Mouse (Mus musculus) gonadal fat pad, adult 2 months (tissue): ENCODE data around the gene Sema7a. TPM values are rescaled to one million over a fixed set of nuclear protein-coding genes. Genes with fewer than 3 reads are reported as not detected.

ENCODE experiments used
- DNase-seq: peaks from one replicate; pipeline ENCODE4 v3.0.0-alpha.2; 2012; ENCODE audit warnings: low read depth
- polyA plus RNA-seq: library from polyadenylated mRNA; depleted of rRNA; stranded (reverse); fragments of >200 nt; gene quantifications from 2 replicates; pipeline ENCODE4 v1.2.3, GENCODE M21; 2012

Sema7a gene
- polyA plus RNA-seq, 1 experiment = 32.3 TPM

GRCm38 (mm10) chr9:57959886-57960866 lies 20.3 kb downstream of the Sema7a start:
- DNase-seq = no peak

GRCm38 (mm10) chr9:57961226-57961625 lies 21.3 kb downstream of the Sema7a start:
- DNase-seq = no peak

GRCm38 (mm10) chr9:57961863-57962778 lies 22.2 kb downstream of the Sema7a start:
- no peak for DNase-seq

GRCm38 (mm10) chr9:57963249-57963997 lies 23.5 kb downstream of the Sema7a start:
- no peak for DNase-seq

GRCm38 (mm10) chr9:57963998-57964395 lies 24.1 kb downstream of the Sema7a start:
- DNase-seq = no peak

GRCm38 (mm10) chr9:57964528-57965250 lies 24.8 kb downstream of the Sema7a start:
- no peak for DNase-seq

- DNase-seq = no peak
These were observed 25.6 kb downstream of the Sema7a start for GRCm38 (mm10) chr9:57965281-57966185.

- no peak for DNase-seq
These were observed 27.5 kb downstream of the Sema7a start for GRCm38 (mm10) chr9:57967237-57967960.

GRCm38 (mm10) chr9:57968166-57968771 lies 28.4 kb downstream of the Sema7a start:
- DNase-seq = no peak

GRCm38 (mm10) chr9:57968783-57969542 lies 29.1 kb downstream of the Sema7a start:
- DNase-seq = no peak

- no peak for DNase-seq
These were observed 30.0 kb downstream of the Sema7a start for GRCm38 (mm10) chr9:57969736-57970495.

- DNase-seq = no peak
These were observed 31.5 kb downstream of the Sema7a start for GRCm38 (mm10) chr9:57971413-57971812.

- no peak for DNase-seq
These were observed 32.3 kb downstream of the Sema7a start for GRCm38 (mm10) chr9:57972141-57972591.

- DNase-seq = no peak
These were observed 33.0 kb downstream of the Sema7a start for GRCm38 (mm10) chr9:57972776-57973439.

- no peak for DNase-seq
These were observed 33.6 kb downstream of the Sema7a start for GRCm38 (mm10) chr9:57973440-57974066.

GRCm38 (mm10) chr9:57974221-57974620 lies 34.3 kb downstream of the Sema7a start:
- no peak for DNase-seq
